Mouse (Mus musculus) hindbrain, embryonic 12.5 days (tissue): Measurements from ENCODE around the gene Ttc34. TPM values are rescaled to one million over a fixed set of nuclear protein-coding genes. Genes with fewer than 3 reads are reported as not detected.
A peak's percentile ranks its signal among the peaks of the same experiment; 100 is the strongest.

ENCODE experiments used
- ATAC-seq: fragments of 200-750 bp; cut with Nextera tagmentation; 2 replicates; pipeline ENCODE4 v1.8.0; 2017; ENCODE audit warnings: moderate TSS enrichment; ENCODE audit not compliant: low FRiP score
- H3K27ac ChIP-seq: fragments of 300-500 bp; sonication (generic); 2 replicates; pipeline ENCODE4 v1.5.1; 2016; ENCODE audit warnings: mild to moderate bottlenecking
- H3K27me3 ChIP-seq: fragments of 300-500 bp; sonication (generic); 2 replicates; pipeline ENCODE4 v1.6.1; 2016; ENCODE audit warnings: mild to moderate bottlenecking
- H3K36me3 ChIP-seq: fragments of 300-500 bp; sonication (generic); 2 replicates; pipeline ENCODE4 v1.6.1; 2016; ENCODE audit warnings: mild to moderate bottlenecking
- H3K4me1 ChIP-seq: fragments of 300-500 bp; sonication (generic); 2 replicates; pipeline ENCODE4 v1.6.1; 2016
- H3K4me2 ChIP-seq: fragments of 300-500 bp; sonication (generic); replicated peaks from 2 replicates; pipeline ENCODE4 v1.6.1; 2016; ENCODE audit warnings: mild to moderate bottlenecking
- H3K4me3 ChIP-seq: fragments of 300-500 bp; sonication (generic); 2 replicates; pipeline ENCODE4 v1.5.1; 2016; ENCODE audit warnings: mild to moderate bottlenecking
- H3K9ac ChIP-seq: fragments of 300-500 bp; sonication (generic); 2 replicates; pipeline ENCODE4 v1.6.1; 2016; ENCODE audit warnings: mild to moderate bottlenecking, moderate library complexity
- H3K9me3 ChIP-seq: fragments of 300-500 bp; sonication (generic); replicated peaks from 2 replicates; pipeline ENCODE4 v1.6.1; 2016; ENCODE audit warnings: mild to moderate bottlenecking
- WGBS: fragments of 180-500 bp; shearing (Covaris S2); methylation state at CpG from one replicate; pipeline ENCODE4 v1.1.7; 2016; 5-methylcytosine and 5-hydroxymethylcytosine counted together
- polyA plus RNA-seq: library from polyadenylated mRNA; unstranded; fragments of >200 nt; fragmentation: Nextera tagmentation; extraction: Ambion mirVana; gene quantifications from 2 replicates; pipeline ENCODE4 v1.2.1, GENCODE M21; 2016

Ttc34 gene
- polyA plus RNA-seq, 1 experiment from 2014 or later = 0.27 TPM

- Histone ChIP-seq H3K27me3 (no peaks in the 10 kb centered on the region), H3K4me3 (no peak overlapping the region), H3K4me1 (peaks cover 11% of the 10 kb centered on the region), H3K4me2 (peak overlapping the region; percentile 21; the same call in 1 of the 2 replicates), H3K36me3 (no peaks in the 10 kb centered on the region), H3K9me3 (no peaks in the 10 kb centered on the region), H3K27ac (no peak overlapping the region), H3K9ac (no peak overlapping the region)
- ATAC-seq = peak; percentile 60
- WGBS = 45% methylated on average over 17 of the region's 17 CpGs
Observed at GRCm38 (mm10) chr4:154907833-154908232, 70.6 kb downstream of the Ttc34 start.

GRCm38 (mm10) chr4:154908490-154908889 lies 71.2 kb downstream of the Ttc34 start:
- Histone ChIP-seq H3K27me3 (no peaks in the 10 kb centered on the region), H3K36me3 (no peaks in the 10 kb centered on the region), H3K9me3 (no peaks in the 10 kb centered on the region), H3K27ac (no peak overlapping the region), H3K4me1 (peaks cover 11% of the 10 kb centered on the region), H3K9ac (no peak overlapping the region), H3K4me2 (no peak overlapping the region), H3K4me3 (no peak overlapping the region)
- 89% methylated on average over 5 of the region's 5 CpGs for WGBS
- no peak for ATAC-seq

GRCm38 (mm10) chr4:154910606-154911522 lies 73.6 kb downstream of the Ttc34 start:
- 17% methylated on average over 15 of the region's 15 CpGs for WGBS
- 0 out of 2 replicates have a peak overlapping the region, but pooled peaks have one; percentile 2 for H3K4me2 ChIP-seq
- H3K9ac ChIP-seq = no peak overlapping the region
- H3K27ac ChIP-seq = no peak overlapping the region
- H3K4me1 ChIP-seq = peaks cover 11% of the 10 kb centered on the region; the same call in 1 of the 2 replicates
- no peaks in the 10 kb centered on the region for H3K27me3 ChIP-seq
- no peaks in the 10 kb centered on the region for H3K9me3 ChIP-seq
- ATAC-seq = no peak
- no peak overlapping the region for H3K4me3 ChIP-seq
- no peaks in the 10 kb centered on the region for H3K36me3 ChIP-seq

- Histone ChIP-seq H3K9ac (no peak overlapping the region), H3K27me3 (no peaks in the 10 kb centered on the region), H3K27ac (no peak overlapping the region), H3K4me3 (no peak overlapping the region), H3K4me2 (no peak overlapping the region), H3K9me3 (no peaks in the 10 kb centered on the region), H3K36me3 (no peaks in the 10 kb centered on the region), H3K4me1 (peaks cover 11% of the 10 kb centered on the region; the same call in 1 of the 2 replicates)
- WGBS = 75% methylated on average over 2 of the region's 2 CpGs
- ATAC-seq = no peak
Observed at GRCm38 (mm10) chr4:154911644-154912043, 74.4 kb downstream of the Ttc34 start.

- Histone ChIP-seq H3K4me1 (0 out of 2 replicates have a peak, but pooled peaks cover 9% of the 10 kb centered on the region), H3K9ac (no peak overlapping the region), H3K4me2 (no peak overlapping the region), H3K36me3 (no peaks in the 10 kb centered on the region), H3K27me3 (no peaks in the 10 kb centered on the region), H3K27ac (no peak overlapping the region), H3K9me3 (no peaks in the 10 kb centered on the region), H3K4me3 (no peak overlapping the region)
- WGBS = 93% methylated on average over 3 of the region's 3 CpGs
- no peak for ATAC-seq
Observed at GRCm38 (mm10) chr4:154913845-154914244, 76.6 kb downstream of the Ttc34 start.

GRCm38 (mm10) chr4:154914252-154914651 lies 77.0 kb downstream of the Ttc34 start:
- H3K36me3 ChIP-seq = no peaks in the 10 kb centered on the region
- 95% methylated on average over 4 of the region's 4 CpGs for WGBS
- no peak overlapping the region for H3K4me3 ChIP-seq

GRCm38 (mm10) chr4:154914707-154915106 lies 77.4 kb downstream of the Ttc34 start:
- Histone ChIP-seq H3K4me2 (no peak overlapping the region), H3K27me3 (no peaks in the 10 kb centered on the region), H3K4me3 (no peak overlapping the region), H3K27ac (no peak overlapping the region), H3K4me1 (0 out of 2 replicates have a peak, but pooled peaks cover 9% of the 10 kb centered on the region), H3K36me3 (no peaks in the 10 kb centered on the region), H3K9me3 (no peaks in the 10 kb centered on the region), H3K9ac (no peak overlapping the region)
- no peak for ATAC-seq
- WGBS = 79% methylated on average over 3 of the region's 3 CpGs

More at GRCm38 (mm10) chr4:154914252-154914651, 77.0 kb downstream of the Ttc34 start:
- H3K9me3 ChIP-seq = no peaks in the 10 kb centered on the region
- H3K4me2 ChIP-seq = no peak overlapping the region
- H3K27me3 ChIP-seq = no peaks in the 10 kb centered on the region
- ATAC-seq = no peak
- no peak overlapping the region for H3K27ac ChIP-seq
- H3K4me1 ChIP-seq = 0 out of 2 replicates have a peak, but pooled peaks cover 9% of the 10 kb centered on the region
- no peak overlapping the region for H3K9ac ChIP-seq

- Histone ChIP-seq H3K27me3 (no peaks in the 10 kb centered on the region), H3K4me1 (0 out of 2 replicates have a peak, but pooled peaks cover 9% of the 10 kb centered on the region), H3K27ac (no peak overlapping the region), H3K4me3 (no peak overlapping the region), H3K36me3 (no peaks in the 10 kb centered on the region), H3K9ac (no peak overlapping the region), H3K9me3 (no peaks in the 10 kb centered on the region), H3K4me2 (no peak overlapping the region)
- WGBS = 82% methylated on average over 10 of the region's 10 CpGs
- ATAC-seq = no peak
Observed at GRCm38 (mm10) chr4:154915286-154915685, 78.0 kb downstream of the Ttc34 start.

- Histone ChIP-seq H3K4me2 (no peak overlapping the region), H3K27ac (no peak overlapping the region), H3K9me3 (no peaks in the 10 kb centered on the region), H3K4me1 (no peaks in the 10 kb centered on the region), H3K36me3 (no peaks in the 10 kb centered on the region), H3K9ac (no peak overlapping the region), H3K4me3 (no peak overlapping the region), H3K27me3 (no peaks in the 10 kb centered on the region)
- ATAC-seq = no peak
- 90% methylated on average over 4 of the region's 4 CpGs for WGBS
Observed at GRCm38 (mm10) chr4:154916662-154917061, 79.4 kb downstream of the Ttc34 start.

Other genes starting within 250 kb of the Ttc34 start
- gene Prdm16, start 200.6 kb upstream of the Ttc34 start, polyA plus RNA-seq = 26.4 and 32.3 TPM in 2 replicates
- not detected in 2 replicates for gene Actrt2, start 169.6 kb upstream of the Ttc34 start, polyA plus RNA-seq
- gene Mmel1, start 32.1 kb downstream of the Ttc34 start, polyA plus RNA-seq = 0.40 and 0.41 TPM in 2 replicates
- gene Fam213b, start 61.7 kb downstream of the Ttc34 start, polyA plus RNA-seq = 38.0 and 40.2 TPM in 2 replicates
- 0.79 and 0.97 TPM in 2 replicates for gene Tnfrsf14, start 91.1 kb downstream of the Ttc34 start, polyA plus RNA-seq
- gene Hes5, start 123.5 kb downstream of the Ttc34 start, polyA plus RNA-seq = 293 and 329 TPM in 2 replicates
- gene Pank4, start 126.7 kb downstream of the Ttc34 start, polyA plus RNA-seq = 42.5 and 44.5 TPM in 2 replicates
- 5.0 and 5.5 TPM in 2 replicates for gene Plch2, start 219.3 kb downstream of the Ttc34 start, polyA plus RNA-seq
- gene Pex10, start 229.6 kb downstream of the Ttc34 start, polyA plus RNA-seq = 18.0 and 18.4 TPM in 2 replicates
- 130 and 137 TPM in 2 replicates for gene Rer1, start 248.9 kb downstream of the Ttc34 start, polyA plus RNA-seq
- gene Morn1, start 249.1 kb downstream of the Ttc34 start, polyA plus RNA-seq = 7.7 and 8.0 TPM in 2 replicates